ENCODE assay signal across 10 mouse cellular contexts in the genomic region with DNA sequence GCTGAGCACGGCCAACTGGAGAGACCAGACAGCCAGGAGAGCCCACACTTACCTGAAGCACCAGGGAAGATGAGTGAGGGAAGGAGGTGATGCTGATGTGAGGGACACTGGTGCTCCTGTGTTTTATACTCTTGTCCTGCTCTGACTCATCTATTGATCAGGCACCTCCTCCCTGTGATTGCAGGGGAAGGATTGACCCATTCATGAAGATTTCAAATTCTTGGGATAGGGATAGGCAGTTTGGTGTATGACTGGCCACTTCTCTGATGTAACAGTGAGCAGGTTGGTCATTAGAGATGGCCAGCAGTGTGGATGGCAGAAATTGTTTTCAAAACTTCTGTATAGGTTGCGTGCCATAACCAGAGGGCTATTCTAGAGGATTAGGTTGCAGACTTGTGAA. TPM values are rescaled to one million over a fixed set of nuclear protein-coding genes. Genes with fewer than 3 reads are reported as not detected.
DNase-seq lines count a peak whose midpoint lies in the region; ATAC-seq and TF ChIP-seq lines count a peak whose summit lies in the region.
"Had no signal": no experiment of that assay in that cellular context is flagged by ENCODE, and none has a peak within 500 bp of the region (broad histone marks: within the 10 kb centered on the region; RNA-seq: fewer than 3 reads in every experiment).

A gene (minus strand): TSS at position 101 of the 400 bp plus-strand sequence.

- peak within 1 kb of the TSS; percentile 71; the same call in 1 of the 2 replicates for H3K4me3 ChIP-seq in heart, postnatal 0 days (ENCODE audit: low read depth, low read length)
- H3K4me3 ChIP-seq in heart, adult 2 months: no peak within 1 kb of the TSS
- peak within 1 kb of the TSS; percentile 70 for H3K4me3 ChIP-seq in embryonic facial prominence, embryonic 12.5 days
- peak within 1 kb of the TSS; percentile 72 for H3K4me3 ChIP-seq in hindbrain, embryonic 12.5 days
- peak within 1 kb of the TSS; percentile 75 for H3K4me3 ChIP-seq in midbrain, embryonic 13.5 days (replicated peaks)

- intact Hi-C loops in heart, adult 2 months (cut with DNase I): no loop called here

- ATAC-seq in heart, postnatal 0 days (ENCODE audit: insufficient read depth, low read depth): no peak
- ATAC-seq in embryonic facial prominence, embryonic 12.5 days (ENCODE audit: insufficient number of reproducible peaks, insufficient read depth, low FRiP score, low TSS enrichment): no peak
- ATAC-seq in hindbrain, embryonic 12.5 days (ENCODE audit: low FRiP score): no peak
- ATAC-seq in midbrain, embryonic 13.5 days: no peak

- no peak for DNase-seq in heart, postnatal 0 days (ENCODE audit: low spot score)
- no peak for DNase-seq in heart, adult 2 months
- no peak for DNase-seq in T-cell, adult 2 months (ENCODE audit: low spot score)
- DNase-seq in left cerebral cortex, adult 8-10 months (ENCODE audit: low spot score in 2 of 2): no peak
- no peak for DNase-seq in frontal cortex, postnatal 10 days (ENCODE audit: low spot score in 2 of 2)
- DNase-seq: cerebellum, postnatal 14 days; gastrocnemius, postnatal 14 days had no signal

- no peaks in the 10 kb centered on the region for H3K9me3 ChIP-seq in heart, postnatal 0 days (replicated peaks; ENCODE audit: control insufficient read depth, low read length)
- H3K9me3 ChIP-seq in embryonic facial prominence, embryonic 12.5 days: no peaks in the 10 kb centered on the region
- no peaks in the 10 kb centered on the region for H3K9me3 ChIP-seq in hindbrain, embryonic 12.5 days (replicated peaks)
- no peaks in the 10 kb centered on the region for H3K9me3 ChIP-seq in midbrain, embryonic 13.5 days

- H3K27me3 ChIP-seq in heart, postnatal 0 days (ENCODE audit: control insufficient read depth, insufficient read depth, low read length): peaks cover 29% of the 10 kb centered on the region
- H3K27me3 ChIP-seq in heart, adult 2 months (ENCODE audit: control insufficient read depth, insufficient read depth, low read length): peaks cover 10% of the 10 kb centered on the region; the same call in 1 of the 2 replicates
- peaks cover 37% of the 10 kb centered on the region for H3K27me3 ChIP-seq in embryonic facial prominence, embryonic 12.5 days
- H3K27me3 ChIP-seq in hindbrain, embryonic 12.5 days: peaks cover 20% of the 10 kb centered on the region
- peaks cover 27% of the 10 kb centered on the region for H3K27me3 ChIP-seq in midbrain, embryonic 13.5 days

- no peaks in the 10 kb centered on the region for H3K4me1 ChIP-seq in heart, postnatal 0 days (ENCODE audit: control insufficient read depth, insufficient read depth)
- H3K4me1 ChIP-seq in heart, adult 2 months (ENCODE audit: control insufficient read depth, insufficient read depth, low read length): peaks cover 3% of the 10 kb centered on the region
- no peaks in the 10 kb centered on the region for H3K4me1 ChIP-seq in embryonic facial prominence, embryonic 12.5 days
- H3K4me1 ChIP-seq in hindbrain, embryonic 12.5 days: peaks cover 8% of the 10 kb centered on the region; the same call in 1 of the 2 replicates
- H3K4me1 ChIP-seq in midbrain, embryonic 13.5 days (replicated peaks): peaks cover 15% of the 10 kb centered on the region

- H3K36me3 ChIP-seq in heart, postnatal 0 days (replicated peaks; ENCODE audit: control insufficient read depth, insufficient read depth, low read length): no peaks in the 10 kb centered on the region
- no peaks in the 10 kb centered on the region for H3K36me3 ChIP-seq in heart, adult 2 months (ENCODE audit: control insufficient read depth, insufficient read depth, low read length)
- no peaks in the 10 kb centered on the region for H3K36me3 ChIP-seq in embryonic facial prominence, embryonic 12.5 days
- no peaks in the 10 kb centered on the region for H3K36me3 ChIP-seq in hindbrain, embryonic 12.5 days
- H3K36me3 ChIP-seq in midbrain, embryonic 13.5 days: no peaks in the 10 kb centered on the region

- TF ChIP-seq CTCF in heart, postnatal 0 days (IDR thresholded peaks at IDR 0.05; ENCODE audit: low read depth): no peak
- no peak for TF ChIP-seq CTCF in heart, adult 2 months (IDR thresholded peaks at IDR 0.05)

- H3K27ac ChIP-seq in heart, postnatal 0 days (ENCODE audit: low read depth): no peak within 1 kb of the TSS
- no peak within 1 kb of the TSS for H3K27ac ChIP-seq in heart, adult 2 months
- no peak within 1 kb of the TSS for H3K27ac ChIP-seq in embryonic facial prominence, embryonic 12.5 days
- no peak within 1 kb of the TSS for H3K27ac ChIP-seq in hindbrain, embryonic 12.5 days
- peak within 1 kb of the TSS; percentile 97 for H3K27ac ChIP-seq in midbrain, embryonic 13.5 days

- 74% methylated on average over 2 of the region's 2 CpGs for WGBS in heart, postnatal 0 days
- WGBS in heart, adult 2 months: 96% methylated on average over 2 of the region's 2 CpGs
- 75% methylated on average over 2 of the region's 2 CpGs for WGBS in embryonic facial prominence, embryonic 12.5 days
- 76% methylated on average over 2 of the region's 2 CpGs for WGBS in hindbrain, embryonic 12.5 days
- 86% methylated on average over 2 of the region's 2 CpGs for WGBS in midbrain, embryonic 13.5 days

- TF ChIP-seq EP300 in heart, postnatal 0 days (IDR thresholded peaks at IDR 0.05; ENCODE audit: low read depth): no peak
- TF ChIP-seq EP300 in heart, adult 2 months (IDR thresholded peaks at IDR 0.05; ENCODE audit: insufficient read depth, low read depth, low read length): no peak

- no peaks in the 10 kb centered on the region for H3K79me2 ChIP-seq in heart, adult 2 months (replicated peaks; ENCODE audit: control insufficient read depth, insufficient read depth, low read length)

- H3K4me2 ChIP-seq in heart, postnatal 0 days (ENCODE audit: low read depth, low read length): peak within 1 kb of the TSS; percentile 98
- peak within 1 kb of the TSS; percentile 97 for H3K4me2 ChIP-seq in embryonic facial prominence, embryonic 12.5 days (replicated peaks)
- peak within 1 kb of the TSS; percentile 90 for H3K4me2 ChIP-seq in hindbrain, embryonic 12.5 days (replicated peaks)
- H3K4me2 ChIP-seq in midbrain, embryonic 13.5 days (replicated peaks): peak within 1 kb of the TSS; percentile 79

- H3K9ac ChIP-seq in heart, postnatal 0 days (replicated peaks; ENCODE audit: low read depth, low read length): no peak within 1 kb of the TSS
- H3K9ac ChIP-seq in heart, adult 2 months (ENCODE audit: low read depth, low read length): no peak within 1 kb of the TSS
- peak within 1 kb of the TSS; percentile 63; the same call in 1 of the 2 replicates for H3K9ac ChIP-seq in embryonic facial prominence, embryonic 12.5 days
- 0 out of 2 replicates have a peak within 1 kb of the TSS, but pooled peaks have one; percentile 80 for H3K9ac ChIP-seq in hindbrain, embryonic 12.5 days
- peak within 1 kb of the TSS; percentile 86 for H3K9ac ChIP-seq in midbrain, embryonic 13.5 days (replicated peaks)

- no peak for TF ChIP-seq POLR2A in heart, adult 2 months (IDR thresholded peaks at IDR 0.05; ENCODE audit: insufficient read depth, low read depth, low read length)

RNA-seq across cellular contexts. Expression of the gene that starts here (rescaled TPM):
- not detected in 2 replicates for total RNA-seq in heart, postnatal 0 days (2014; rRNA removed; ENCODE audit: low replicate concordance)
- 0.08 and 0.29 TPM in 2 replicates for polyA plus RNA-seq in heart, postnatal 0 days (2015; fragmentation: Nextera tagmentation; extraction: Ambion mirVana)
- not detected for total RNA-seq in heart, adult 2 months (2021)
- not detected in 2 replicates for polyA plus RNA-seq in heart, adult 2 months (2012; rRNA removed)
- 1.4 and 1.8 TPM in 2 replicates for polyA plus RNA-seq in embryonic facial prominence, embryonic 12.5 days (2016; fragmentation: Nextera tagmentation; extraction: Ambion mirVana)
- polyA plus RNA-seq in hindbrain, embryonic 12.5 days (2016; fragmentation: Nextera tagmentation; extraction: Ambion mirVana): 7.0 and 8.0 TPM in 2 replicates
- 2.5 and 3.7 TPM in 2 replicates for polyA plus RNA-seq in midbrain, embryonic 13.5 days (2015; fragmentation: Nextera tagmentation; extraction: Ambion mirVana)
- 1 to 10 TPM; 1.9 to 3.2 (median 2.4) TPM for total RNA-seq in left cerebral cortex, adult 8-10 months (2022)
- total RNA-seq: gastrocnemius, postnatal 14 days had no signal

Comparison
In these comparisons a context has a peak if more than half of its experiments do, and no peak if none do; other contexts are left out.
1. H3K9ac ChIP-seq: peak in embryonic facial prominence, embryonic 12.5 days (single experiment), hindbrain, embryonic 12.5 days (single experiment) and midbrain, embryonic 13.5 days (single experiment); none in heart, postnatal 0 days (single experiment) and heart, adult 2 months (single experiment).
2. Peak in every context shown above with its lines, with median percentiles within 50 percentile points of each other: H3K4me2 ChIP-seq.